Mouse (Mus musculus) MEL (cell line): ENCODE results near the gene Tax1bp3. TPM values are rescaled to one million over a fixed set of nuclear protein-coding genes. Genes with fewer than 3 reads are reported as not detected.

Experiments used
- DNase-seq: peaks from one replicate; pipeline ENCODE4 v3.0.0; 2011; ENCODE audit warnings: low read depth, low spot score
- H3K27ac ChIP-seq: 2 replicates; pipeline ENCODE4 v1.5.1; 2012; ENCODE audit warnings: low read depth, mild to moderate bottlenecking, control low read depth, low read length, moderate library complexity; ENCODE audit not compliant: control insufficient read depth
- H3K27me3 ChIP-seq, 2 experiments: fragments of 150-350 bp in 1 of 2; sonication (generic) in 1 of 2; 2 replicates each; pipeline ENCODE4 v1.6.1; 2012; ENCODE audit warnings: low read length in 2 of 2, mild to moderate bottlenecking in 2 of 2, improper control_type of control experiment in 1 of 2, moderate library complexity in 1 of 2; ENCODE audit not compliant: insufficient read depth in 2 of 2, control insufficient read depth in 1 of 2
- H3K36me3 ChIP-seq, 2 experiments: 2 replicates each; pipeline ENCODE4 v1.6.1; 2012 to 2014; ENCODE audit warnings: low read length in 2 of 2, improper control_type of control experiment in 1 of 2, inconsistent platforms in 1 of 2, mild to moderate bottlenecking in 1 of 2; ENCODE audit not compliant: insufficient read depth in 2 of 2, control insufficient read depth in 1 of 2
- H3K4me1 ChIP-seq, 2 experiments: fragments of 150-350 bp in 1 of 2; sonication (generic) in 1 of 2; 2 replicates each; pipeline ENCODE4 v1.6.1; 2012; ENCODE audit warnings: low read length in 2 of 2, improper control_type of control experiment in 1 of 2, mild to moderate bottlenecking in 1 of 2; ENCODE audit not compliant: insufficient read depth in 2 of 2, control insufficient read depth in 1 of 2
- H3K4me3 ChIP-seq, 2 experiments: fragments of 150-350 bp in 1 of 2; sonication (generic) in 1 of 2; 2 replicates each; pipeline ENCODE4 v1.5.1; 2012; ENCODE audit warnings: low read depth in 2 of 2, low read length in 2 of 2, mild to moderate bottlenecking in 2 of 2, moderate library complexity in 2 of 2, control low read depth in 1 of 2, improper control_type of control experiment in 1 of 2; ENCODE audit not compliant: control insufficient read depth in 1 of 2, insufficient read depth in 1 of 2
- H3K79me2 ChIP-seq: 2 replicates; pipeline ENCODE4 v1.6.1; 2012; ENCODE audit warnings: mild to moderate bottlenecking, low read length, moderate library complexity; ENCODE audit not compliant: control insufficient read depth, poor library complexity, insufficient read depth
- H3K9ac ChIP-seq: 2 replicates; pipeline ENCODE4 v1.6.1; 2012; ENCODE audit warnings: low read depth, mild to moderate bottlenecking, control low read depth, low read length, moderate library complexity; ENCODE audit not compliant: control insufficient read depth, poor library complexity, severe bottlenecking
- H3K9me3 ChIP-seq: fragments of 150-350 bp; sonication (generic); replicated peaks from 2 replicates; pipeline ENCODE4 v1.6.1; 2012; ENCODE audit warnings: mild to moderate bottlenecking, low read length, improper control_type of control experiment, moderate library complexity; ENCODE audit not compliant: insufficient read depth
- BHLHE40 ChIP-seq: IDR thresholded peaks from 2 replicates; pipeline ENCODE4 v1.6.1; 2012; ENCODE audit warnings: low read depth, mild to moderate bottlenecking, inconsistent platforms, low read length, improper control_type of control experiment, borderline replicate concordance
- CHD2 ChIP-seq: IDR thresholded peaks from 2 replicates; pipeline ENCODE4 v1.6.1; 2011; ENCODE audit warnings: low read length, improper control_type of control experiment
- CTCF ChIP-seq, 3 experiments: IDR thresholded peaks in 2 of 3; conservative IDR thresholded peaks in 1 of 3; 2 replicates each; pipeline ENCODE4 v1.5.1; 2011 to 2012; ENCODE audit warnings: low read length in 3 of 3, low read depth in 2 of 3, mild to moderate bottlenecking in 2 of 3, improper control_type of control experiment in 1 of 3, inconsistent platforms in 1 of 3, mixed read lengths in 1 of 3, moderate library complexity in 1 of 3; ENCODE audit not compliant: control insufficient read depth in 1 of 3, insufficient read depth in 1 of 3, poor library complexity in 1 of 3, severe bottlenecking in 1 of 3
- ELF1 ChIP-seq: IDR thresholded peaks from 2 replicates; pipeline ENCODE4 v1.6.1; 2014; ENCODE audit warnings: low read depth, mild to moderate bottlenecking, inconsistent platforms, low read length, improper control_type of control experiment, moderate library complexity
- EP300 ChIP-seq, 2 experiments: IDR thresholded peaks; 2 replicates each; pipeline ENCODE4 v1.6.1; 2011; ENCODE audit warnings: improper control_type of control experiment in 2 of 2, low read length in 2 of 2, low read depth in 1 of 2, mild to moderate bottlenecking in 1 of 2
- ETS1 ChIP-seq: IDR thresholded peaks from 2 replicates; pipeline ENCODE4 v1.6.1; 2012; ENCODE audit warnings: low read depth, mild to moderate bottlenecking, inconsistent platforms, low read length, improper control_type of control experiment, moderate library complexity
- GABPA ChIP-seq: IDR thresholded peaks from 2 replicates; pipeline ENCODE4 v1.6.1; 2012; ENCODE audit warnings: low read depth, mild to moderate bottlenecking, inconsistent platforms, low read length, improper control_type of control experiment, moderate library complexity
- HCFC1 ChIP-seq: IDR thresholded peaks from 2 replicates; pipeline ENCODE4 v1.6.1; 2012; ENCODE audit warnings: low read depth, mild to moderate bottlenecking, inconsistent platforms, low read length, improper control_type of control experiment, moderate library complexity
- JUND ChIP-seq: IDR thresholded peaks from 2 replicates; pipeline ENCODE4 v1.6.1; 2011; ENCODE audit warnings: low read depth, mild to moderate bottlenecking, improper control_type of control experiment, low read length
- KAT2A ChIP-seq: conservative IDR thresholded peaks from 2 replicates; pipeline ENCODE4 v1.6.1; 2012; ENCODE audit warnings: low read depth, low read length, improper control_type of control experiment, inconsistent platforms
- MAZ ChIP-seq: IDR thresholded peaks from 2 replicates; pipeline ENCODE4 v1.6.1; 2012; ENCODE audit warnings: low read depth, mild to moderate bottlenecking, inconsistent platforms, low read length, improper control_type of control experiment
- MEF2A ChIP-seq: IDR thresholded peaks from 2 replicates; pipeline ENCODE4 v1.6.1; 2014; ENCODE audit warnings: low read depth, mild to moderate bottlenecking, inconsistent platforms, low read length, improper control_type of control experiment; ENCODE audit not compliant: poor library complexity, insufficient replicate concordance, severe bottlenecking; ENCODE audit errors: extremely low read depth
- MXI1 ChIP-seq: IDR thresholded peaks from 2 replicates; pipeline ENCODE4 v1.6.1; 2011; ENCODE audit warnings: mild to moderate bottlenecking, low read depth, low read length, improper control_type of control experiment
- MYC ChIP-seq: IDR thresholded peaks from 2 replicates; pipeline ENCODE4 v1.6.1; 2011; ENCODE audit warnings: low read depth, mild to moderate bottlenecking, low read length, improper control_type of control experiment, moderate library complexity
- NELFE ChIP-seq: IDR thresholded peaks from 2 replicates; pipeline ENCODE4 v1.6.1; 2011; ENCODE audit warnings: low read depth, low read length, improper control_type of control experiment
- POLR2A ChIP-seq, 2 experiments: IDR thresholded peaks; 2 replicates each; pipeline ENCODE4 v1.6.1; 2011 to 2012; ENCODE audit warnings: low read length in 2 of 2, mild to moderate bottlenecking in 2 of 2, control low read depth in 1 of 2, improper control_type of control experiment in 1 of 2, low read depth in 1 of 2, moderate library complexity in 1 of 2; ENCODE audit not compliant: control insufficient read depth in 1 of 2, insufficient read depth in 1 of 2, poor library complexity in 1 of 2
- RCOR1 ChIP-seq: IDR thresholded peaks from 2 replicates; pipeline ENCODE4 v1.6.1; 2012; ENCODE audit warnings: low read depth, mild to moderate bottlenecking, inconsistent platforms, low read length, improper control_type of control experiment
- SIN3A ChIP-seq: IDR thresholded peaks from 2 replicates; pipeline ENCODE4 v1.6.1; 2012; ENCODE audit warnings: low read length, improper control_type of control experiment, inconsistent platforms
- UBTF ChIP-seq: IDR thresholded peaks from 2 replicates; pipeline ENCODE4 v1.6.1; 2012; ENCODE audit warnings: low read depth, mild to moderate bottlenecking, inconsistent platforms, low read length, improper control_type of control experiment, moderate library complexity, borderline replicate concordance; ENCODE audit not compliant: insufficient read depth
- USF1 ChIP-seq: IDR thresholded peaks from 2 replicates; pipeline ENCODE4 v1.6.1; 2014; ENCODE audit warnings: low read depth, mild to moderate bottlenecking, inconsistent platforms, low read length, improper control_type of control experiment, moderate library complexity
- USF2 ChIP-seq, 2 experiments: IDR thresholded peaks; 2 replicates each; pipeline ENCODE4 v1.6.1; 2011 to 2012; ENCODE audit warnings: improper control_type of control experiment in 2 of 2, low read length in 2 of 2, borderline replicate concordance in 1 of 2, inconsistent platforms in 1 of 2, low read depth in 1 of 2, mild to moderate bottlenecking in 1 of 2; ENCODE audit not compliant: insufficient read depth in 1 of 2
- ZKSCAN1 ChIP-seq: IDR thresholded peaks from 2 replicates; pipeline ENCODE4 v1.6.1; 2012; ENCODE audit warnings: low read depth, mild to moderate bottlenecking, inconsistent platforms, low read length, improper control_type of control experiment, moderate library complexity
- ZMIZ1 ChIP-seq: IDR thresholded peaks from 2 replicates; pipeline ENCODE4 v1.6.1; 2012; ENCODE audit warnings: low read depth, mild to moderate bottlenecking, inconsistent platforms, low read length, improper control_type of control experiment, moderate library complexity
- polyA plus RNA-seq, 2 experiments: library from polyadenylated mRNA; stranded (reverse) in 1 of 2; unstranded in 1 of 2; fragments of >175 nt in 1 of 2; fragments of >200 nt in 1 of 2; gene quantifications; 2 replicates each; pipeline versions ENCODE4 v1.2.1 to v1.2.4; 2012; ENCODE audit warnings: low replicate concordance in 2 of 2, low read depth in 1 of 2; ENCODE audit not compliant: insufficient read length in 2 of 2, insufficient read depth in 1 of 2, missing spikeins in 1 of 2
- total RNA-seq: library from RNA; depleted of rRNA; stranded (reverse); fragments of 300-350 nt; gene quantifications from 2 replicates; pipeline ENCODE4 v1.2.3, GENCODE M21; 2012

Gene Tax1bp3
- total and polyA plus RNA-seq, 3 experiments = 13.1 to 30.9 TPM; not detected in 1

DNA sequence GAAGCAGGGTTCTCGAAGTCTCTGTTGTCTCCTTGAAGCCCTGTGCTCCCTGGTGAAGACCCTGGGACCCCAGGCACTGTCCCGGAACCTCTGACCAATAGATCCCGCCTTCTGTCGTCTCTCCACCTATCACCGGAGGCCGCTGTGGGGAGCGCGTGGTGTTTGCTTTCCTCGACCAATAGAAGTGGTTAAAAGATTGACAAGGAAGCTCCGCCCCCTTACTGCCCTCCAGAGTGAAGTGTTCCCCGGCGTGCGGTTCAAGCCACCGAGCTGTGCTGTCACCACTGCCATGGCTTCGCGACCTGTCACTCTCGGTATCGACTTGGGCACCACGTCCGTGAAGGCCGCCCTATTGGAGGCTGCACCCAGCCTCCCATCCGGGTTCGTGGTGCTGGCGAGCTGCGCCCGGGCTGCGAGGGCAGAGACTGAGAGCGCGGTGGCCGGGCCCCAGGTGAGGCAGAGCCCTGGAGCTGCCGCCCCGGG, 22.4 kb downstream of the Tax1bp3 start, which contains the start of gene Shpk (continued):
- TF ChIP-seq MAZ (no peak; the same call in 1 of the 2 replicates), CTCF (IDR thresholded peaks at IDR 0.05 in 2 of 3, conservative IDR thresholded peaks at IDR 0.05 in 1 of 3; ENCODE audit: control insufficient read depth in 1 of 3, insufficient read depth in 1 of 3, low read depth in 2 of 3, low read length in 3 of 3, poor library complexity in 1 of 3, severe bottlenecking in 1 of 3) (no peak), MXI1 (peak; percentile 89)
- TF ChIP-seq, all 39 proteins: peak for 10

DNA sequence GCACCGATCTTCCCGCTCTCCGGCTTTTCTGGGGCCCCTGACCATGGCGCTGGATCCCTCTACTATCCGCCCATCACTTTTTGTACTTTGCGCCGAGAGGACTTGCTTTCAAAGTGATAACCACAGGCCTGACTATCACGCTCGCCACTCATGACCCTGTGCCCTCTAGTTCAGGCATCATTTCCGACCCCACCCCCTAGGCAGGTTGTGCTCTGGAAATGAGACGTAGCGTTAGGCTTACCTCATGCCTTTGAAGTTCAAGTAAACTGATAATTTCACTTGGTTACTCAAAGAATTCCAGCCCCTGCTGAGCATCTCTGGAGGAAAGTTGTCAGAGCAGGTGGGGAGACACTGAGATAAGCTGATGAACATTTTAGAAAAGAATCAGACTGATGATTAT, 23.0 kb downstream of the Tax1bp3 start:
- Histone ChIP-seq H3K36me3 (peaks cover 0 to 3% of the 10 kb centered on the region in 2 experiments; a peak in 1 of 4 replicates), H3K79me2 (no peaks in the 10 kb centered on the region; the same call in 1 of the 2 replicates), H3K27ac (no peak overlapping the region), H3K4me3 (peak overlapping the region; percentile 66 to 86), H3K27me3 (no peaks in the 10 kb centered on the region), H3K4me1 (0 out of 4 replicates have a peak, but pooled peaks cover 0 to 2% of the 10 kb centered on the region in 2 experiments), H3K9ac (peak overlapping the region; percentile 68), H3K9me3 (no peaks in the 10 kb centered on the region)
- peak; percentile 62 for DNase-seq
- no peak for TF ChIP-seq KAT2A
- TF ChIP-seq ETS1 = no peak; the same call in 1 of the 2 replicates
- no peak for TF ChIP-seq GABPA
- TF ChIP-seq RCOR1 = 0 out of 2 replicates have a peak, but pooled peaks have one; percentile 6
- no peak for TF ChIP-seq MEF2A
- no peak for TF ChIP-seq JUND
- TF ChIP-seq ZMIZ1 = no peak
- no peak for TF ChIP-seq CHD2
- no peak for TF ChIP-seq NELFE
- no peak for TF ChIP-seq ELF1
- no peak for TF ChIP-seq ZKSCAN1
- TF ChIP-seq EP300 (IDR thresholded peaks at IDR 0.05; ENCODE audit: low read depth in 1 of 2, low read length in 2 of 2) = peak in 1 of 2 experiments; percentile 40; a peak in 2 of 4 replicates
- no peak for TF ChIP-seq SIN3A
- no peak for TF ChIP-seq UBTF

DNA sequence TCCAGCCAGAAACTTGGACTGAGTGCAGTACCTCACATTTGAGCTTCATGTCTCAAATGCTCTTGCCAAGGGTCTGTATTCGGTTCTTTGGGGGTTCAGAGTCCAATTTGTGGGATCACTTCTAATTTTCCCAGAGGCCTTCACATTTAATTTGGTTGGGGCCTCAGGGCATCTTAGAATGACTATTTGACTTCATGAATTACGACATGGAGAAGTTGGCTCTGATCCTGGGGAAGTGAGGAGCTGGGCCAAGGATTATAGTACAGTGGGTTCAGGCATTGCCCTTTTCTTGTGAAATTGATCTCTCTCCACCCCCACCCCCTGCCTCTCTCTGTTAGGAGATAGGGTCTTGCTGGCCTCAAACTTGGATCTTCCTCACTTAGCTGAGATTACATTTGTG, 24.1 kb downstream of the Tax1bp3 start:
- TF ChIP-seq POLR2A (IDR thresholded peaks at IDR 0.05; ENCODE audit: control insufficient read depth in 1 of 2, insufficient read depth in 1 of 2, low read depth in 1 of 2, low read length in 2 of 2, poor library complexity in 1 of 2) (no peak), SIN3A (no peak), MYC (no peak), UBTF (no peak), BHLHE40 (no peak), ZKSCAN1 (no peak), RCOR1 (no peak), USF1 (no peak), HCFC1 (no peak), KAT2A (no peak), USF2 (IDR thresholded peaks at IDR 0.05; ENCODE audit: borderline replicate concordance in 1 of 2, insufficient read depth in 1 of 2, low read depth in 1 of 2, low read length in 2 of 2) (no peak), NELFE (no peak), MAZ (no peak)
- Histone ChIP-seq H3K27ac (no peak overlapping the region), H3K27me3 (no peaks in the 10 kb centered on the region), H3K36me3 (peaks cover 0 to 3% of the 10 kb centered on the region in 2 experiments; a peak in 1 of 4 replicates), H3K4me3 (no peak overlapping the region), H3K9me3 (no peaks in the 10 kb centered on the region), H3K9ac (no peak overlapping the region), H3K79me2 (no peaks in the 10 kb centered on the region; the same call in 1 of the 2 replicates), H3K4me1 (0 out of 4 replicates have a peak, but pooled peaks cover 0 to 2% of the 10 kb centered on the region in 2 experiments)
- DNase-seq = no peak
